Mouse (Mus musculus): ENCODE results near the gene Fhit.

DNA sequence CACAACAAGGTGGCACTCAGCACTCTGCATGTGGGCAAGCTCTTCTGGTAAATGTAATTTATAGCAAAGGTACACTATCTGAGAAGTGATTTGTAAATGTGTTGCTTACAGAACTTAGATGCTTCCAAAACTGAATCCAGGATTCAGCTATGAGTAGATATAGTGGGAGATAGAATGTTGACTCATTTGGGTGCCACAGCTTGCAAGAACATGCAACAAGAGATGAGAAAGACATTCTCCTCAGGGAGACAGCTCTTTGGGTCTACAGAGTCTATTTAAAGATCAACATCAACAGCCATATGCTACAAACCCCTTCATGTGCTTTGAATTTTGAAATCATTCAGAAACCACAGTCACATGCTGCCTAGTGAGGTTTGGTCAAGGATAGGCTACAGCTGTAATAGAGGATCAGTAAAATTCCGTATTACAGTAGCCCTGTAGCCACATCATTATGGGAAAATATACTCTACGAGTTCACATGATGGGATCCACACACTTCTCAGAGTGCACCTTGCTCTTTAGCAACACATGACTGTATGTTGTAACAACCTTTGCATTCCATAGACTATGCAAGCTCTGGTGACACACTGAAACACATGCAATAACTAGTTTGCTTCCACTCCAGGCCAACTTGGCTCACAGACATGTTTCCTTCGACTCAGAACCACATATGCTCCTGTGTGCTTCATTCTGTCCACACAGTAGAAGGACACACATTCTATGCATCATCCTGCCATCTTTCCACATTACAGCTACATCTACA is 678.8 kb downstream of the Fhit start:
- no peak for TF ChIP-seq GATA1 (IDR thresholded peaks at IDR 0.05; ENCODE audit: low read length)
- TF ChIP-seq TAL1 (IDR thresholded peaks at IDR 0.05; ENCODE audit: low read length) = no peak

Data from erythroblast, embryonic 14.5 days (primary cell).